Mouse (Mus musculus): ENCODE results near the gene Ceacam10. TPM values are rescaled to one million over a fixed set of nuclear protein-coding genes. Genes with fewer than 3 reads are reported as not detected.
"Not testable (repeated sequence)": the region's sequence is repeated elsewhere in the genome, so short reads cannot be mapped to it uniquely, and the experiment has no call there.

Gene Ceacam10
- 0.39 and 0.45 TPM in 2 replicates for polyA plus RNA-seq (2015; fragmentation: Nextera tagmentation; extraction: Ambion mirVana)

GRCm38 (mm10) chr7:24776918-24777317 is at the start of gene Ceacam10:
Gene Ceacam10 (plus strand): TSS chr7:24777206.
- WGBS: 43% methylated on average over 4 of the region's 4 CpGs
- not testable (repeated sequence) for H3K27me3 ChIP-seq (replicated peaks); H3K27ac ChIP-seq; H3K4me1 ChIP-seq (replicated peaks); H3K9me3 ChIP-seq; H3K4me3 ChIP-seq (replicated peaks); H3K4me2 ChIP-seq (replicated peaks); H3K9ac ChIP-seq; ATAC-seq; H3K36me3 ChIP-seq

GRCm38 (mm10) chr7:24735970-24736670 is 40.9 kb upstream of the Ceacam10 start:
- Histone ChIP-seq H3K36me3 (no peaks in the 10 kb centered on the region), H3K4me1 (replicated peaks) (0 out of 2 replicates have a peak, but pooled peaks cover 5% of the 10 kb centered on the region), H3K9ac (no peak overlapping the region), H3K9me3 (no peaks in the 10 kb centered on the region), H3K4me3 (replicated peaks) (no peak overlapping the region), H3K27me3 (replicated peaks) (no peaks in the 10 kb centered on the region), H3K27ac (no peak overlapping the region), H3K4me2 (replicated peaks) (peak overlapping the region; percentile 30; the same call in 1 of the 2 replicates)
- WGBS: 20% methylated on average over 17 of the region's 17 CpGs
- ATAC-seq: no peak

- Histone ChIP-seq H3K4me1 (replicated peaks) (no peaks in the 10 kb centered on the region), H3K9me3 (no peaks in the 10 kb centered on the region), H3K9ac (no peak overlapping the region), H3K4me2 (replicated peaks) (no peak overlapping the region), H3K36me3 (no peaks in the 10 kb centered on the region), H3K27me3 (replicated peaks) (no peaks in the 10 kb centered on the region), H3K27ac (no peak overlapping the region), H3K4me3 (replicated peaks) (no peak overlapping the region)
- ATAC-seq: no peak
- WGBS: 42% methylated on average over 4 of the region's 4 CpGs
These were observed 26.3 kb upstream of the Ceacam10 start for GRCm38 (mm10) chr7:24750695-24751094.

GRCm38 (mm10) chr7:24751610-24752009 is 25.4 kb upstream of the Ceacam10 start:
- 83% methylated on average over 2 of the region's 2 CpGs for WGBS
- Histone ChIP-seq H3K27me3 (replicated peaks) (no peaks in the 10 kb centered on the region), H3K9me3 (no peaks in the 10 kb centered on the region), H3K36me3 (no peaks in the 10 kb centered on the region), H3K4me1 (replicated peaks) (no peaks in the 10 kb centered on the region), H3K4me3 (replicated peaks) (no peak overlapping the region), H3K27ac (no peak overlapping the region), H3K9ac (no peak overlapping the region), H3K4me2 (replicated peaks) (no peak overlapping the region)
- no peak for ATAC-seq

- no peaks in the 10 kb centered on the region for H3K27me3 ChIP-seq (replicated peaks)
- H3K27ac ChIP-seq: no peak overlapping the region
- no peak for ATAC-seq
- no peaks in the 10 kb centered on the region for H3K9me3 ChIP-seq
- H3K4me3 ChIP-seq (replicated peaks): no peak overlapping the region
- H3K4me1 ChIP-seq (replicated peaks): no peaks in the 10 kb centered on the region
- no peak overlapping the region for H3K9ac ChIP-seq
- WGBS: 72% methylated on average over 5 of the region's 5 CpGs
- no peak overlapping the region for H3K4me2 ChIP-seq (replicated peaks)
- no peaks in the 10 kb centered on the region for H3K36me3 ChIP-seq
These were observed 23.5 kb upstream of the Ceacam10 start for GRCm38 (mm10) chr7:24753476-24753875.

GRCm38 (mm10) chr7:24758520-24758919 is 18.5 kb upstream of the Ceacam10 start:
- ATAC-seq: no peak
- H3K4me3 ChIP-seq (replicated peaks): no peak overlapping the region
- no peak overlapping the region for H3K4me2 ChIP-seq (replicated peaks)
- no peaks in the 10 kb centered on the region for H3K36me3 ChIP-seq
- H3K9ac ChIP-seq: no peak overlapping the region
- no peaks in the 10 kb centered on the region for H3K9me3 ChIP-seq
- no peak overlapping the region for H3K27ac ChIP-seq
- no peaks in the 10 kb centered on the region for H3K27me3 ChIP-seq (replicated peaks)
- H3K4me1 ChIP-seq (replicated peaks): no peaks in the 10 kb centered on the region
- 71% methylated on average over 1 of the region's 1 CpGs for WGBS

- H3K27me3 ChIP-seq (replicated peaks): no peaks in the 10 kb centered on the region
- H3K36me3 ChIP-seq: no peaks in the 10 kb centered on the region
- H3K9me3 ChIP-seq: no peaks in the 10 kb centered on the region
- ATAC-seq: no peak
- H3K4me2 ChIP-seq (replicated peaks): no peak within 1 kb of the TSS
- H3K9ac ChIP-seq: no peak within 1 kb of the TSS
- 67% methylated on average over 6 of the region's 6 CpGs for WGBS
- no peak within 1 kb of the TSS for H3K27ac ChIP-seq
- H3K4me1 ChIP-seq (replicated peaks): no peaks in the 10 kb centered on the region
- H3K4me3 ChIP-seq (replicated peaks): no peak within 1 kb of the TSS
These were observed 16.8 kb upstream of the Ceacam10 start, which contains the start of gene Cd177 for GRCm38 (mm10) chr7:24760211-24760610. Gene Cd177 (minus strand): TSS chr7:24760311.

GRCm38 (mm10) chr7:24761161-24761560 is 15.8 kb upstream of the Ceacam10 start:
- no peak for ATAC-seq
- 68% methylated on average over 6 of the region's 6 CpGs for WGBS
- H3K9ac ChIP-seq: no peak overlapping the region

GRCm38 (mm10) chr7:24762574-24762973 is 14.4 kb upstream of the Ceacam10 start:
- no peak overlapping the region for H3K4me3 ChIP-seq (replicated peaks)
- H3K27me3 ChIP-seq (replicated peaks): no peaks in the 10 kb centered on the region
- H3K4me2 ChIP-seq (replicated peaks): no peak overlapping the region
- H3K27ac ChIP-seq: no peak overlapping the region
- WGBS: 76% methylated on average over 8 of the region's 8 CpGs
- H3K4me1 ChIP-seq (replicated peaks): no peaks in the 10 kb centered on the region
- ATAC-seq: no peak
- H3K9ac ChIP-seq: no peak overlapping the region
- H3K36me3 ChIP-seq: no peaks in the 10 kb centered on the region
- no peaks in the 10 kb centered on the region for H3K9me3 ChIP-seq

More at GRCm38 (mm10) chr7:24761161-24761560, 15.8 kb upstream of the Ceacam10 start:
- no peak overlapping the region for H3K4me3 ChIP-seq (replicated peaks)
- H3K4me1 ChIP-seq (replicated peaks): no peaks in the 10 kb centered on the region
- no peak overlapping the region for H3K4me2 ChIP-seq (replicated peaks)
- H3K36me3 ChIP-seq: no peaks in the 10 kb centered on the region
- H3K27ac ChIP-seq: no peak overlapping the region
- no peaks in the 10 kb centered on the region for H3K9me3 ChIP-seq
- H3K27me3 ChIP-seq (replicated peaks): no peaks in the 10 kb centered on the region

GRCm38 (mm10) chr7:24771361-24771760 is 5.6 kb upstream of the Ceacam10 start:
- H3K9me3 ChIP-seq: no peaks in the 10 kb centered on the region
- H3K4me1 ChIP-seq (replicated peaks): no peaks in the 10 kb centered on the region
- no peak for ATAC-seq
- H3K4me3 ChIP-seq (replicated peaks): no peak overlapping the region
- no peak overlapping the region for H3K27ac ChIP-seq
- no peaks in the 10 kb centered on the region for H3K36me3 ChIP-seq
- no peak overlapping the region for H3K9ac ChIP-seq
- no peak overlapping the region for H3K4me2 ChIP-seq (replicated peaks)
- no peaks in the 10 kb centered on the region for H3K27me3 ChIP-seq (replicated peaks)

- Histone ChIP-seq H3K4me2 (replicated peaks) (no peak overlapping the region), H3K4me3 (replicated peaks) (no peak overlapping the region), H3K27me3 (replicated peaks) (no peaks in the 10 kb centered on the region), H3K9ac (no peak overlapping the region), H3K4me1 (replicated peaks) (no peaks in the 10 kb centered on the region), H3K9me3 (no peaks in the 10 kb centered on the region), H3K36me3 (no peaks in the 10 kb centered on the region), H3K27ac (no peak overlapping the region)
- no peak for ATAC-seq
- 41% methylated on average over 3 of the region's 3 CpGs for WGBS
These were observed 3.0 kb upstream of the Ceacam10 start for GRCm38 (mm10) chr7:24773942-24774535.

- H3K27me3 ChIP-seq (replicated peaks): no peaks in the 10 kb centered on the region
- no peak for ATAC-seq
- H3K9ac ChIP-seq: no peak overlapping the region
- no peak overlapping the region for H3K4me2 ChIP-seq (replicated peaks)
- H3K4me1 ChIP-seq (replicated peaks): no peaks in the 10 kb centered on the region
- no peaks in the 10 kb centered on the region for H3K9me3 ChIP-seq
- H3K4me3 ChIP-seq (replicated peaks): no peak overlapping the region
- WGBS: 75% methylated on average over 2 of the region's 2 CpGs
- H3K36me3 ChIP-seq: no peaks in the 10 kb centered on the region
- H3K27ac ChIP-seq: no peak overlapping the region
These were observed 861 bp upstream of the Ceacam10 start for GRCm38 (mm10) chr7:24776145-24776544.

- Histone ChIP-seq H3K9me3 (no peaks in the 10 kb centered on the region), H3K27me3 (replicated peaks) (peaks cover 2% of the 10 kb centered on the region; the same call in 1 of the 2 replicates), H3K4me3 (replicated peaks) (no peak overlapping the region), H3K4me2 (replicated peaks) (no peak overlapping the region), H3K4me1 (replicated peaks) (no peaks in the 10 kb centered on the region), H3K9ac (no peak overlapping the region), H3K36me3 (no peaks in the 10 kb centered on the region), H3K27ac (no peak overlapping the region)
- no peak for ATAC-seq
- 84% methylated on average over 1 of the region's 1 CpGs for WGBS
These were observed 20.9 kb downstream of the Ceacam10 start for GRCm38 (mm10) chr7:24797918-24798317.

Data from intestine, embryonic 15.5 days (tissue).